Mouse (Mus musculus): ENCODE measurements around the gene Rab22a.

GRCm38 (mm10) chr2:173689835-173690234 lies 30.3 kb downstream of the Rab22a start:
- no peak for TF ChIP-seq CTCF (conservative IDR thresholded peaks at IDR 0.05; ENCODE audit: low read length)
- TF ChIP-seq POU5F1 (IDR thresholded peaks at IDR 0.05; ENCODE audit: borderline replicate concordance, low read length), result no peak
- TF ChIP-seq NANOG (IDR thresholded peaks at IDR 0.05; ENCODE audit: borderline replicate concordance, low read length), result no peak

Measured in E14TG2a.4 (cell line).